Mouse (Mus musculus) midbrain, postnatal 0 days (tissue): ENCODE results near the gene Ezr. TPM values are rescaled to one million over a fixed set of nuclear protein-coding genes. Genes with fewer than 3 reads are reported as not detected.

Experiments
- ATAC-seq: fragments of 200-750 bp; cut with Nextera tagmentation; 2 replicates; pipeline ENCODE4 v1.8.0; 2017; ENCODE audit warnings: moderate number of reproducible peaks, mild to moderate bottlenecking, moderate TSS enrichment, moderate library complexity; ENCODE audit not compliant: low FRiP score
- DNase-seq: peaks from one replicate; pipeline ENCODE4 v3.0.0-alpha.2; 2015; ENCODE audit warnings: low spot score
- H3K27ac ChIP-seq: fragments of 300-500 bp; sonication (generic); 2 replicates; pipeline ENCODE4 v1.5.1; 2014; ENCODE audit warnings: low read depth, mild to moderate bottlenecking, low read length, mixed read lengths
- H3K27me3 ChIP-seq: fragments of 300-500 bp; sonication (generic); 2 replicates; pipeline ENCODE4 v1.6.1; 2014; ENCODE audit warnings: low read length, control low read depth, mixed read lengths; ENCODE audit not compliant: insufficient read depth
- H3K36me3 ChIP-seq: fragments of 300-500 bp; sonication (generic); 2 replicates; pipeline ENCODE4 v1.6.1; 2014; ENCODE audit warnings: low read length, control low read depth, mixed read lengths; ENCODE audit not compliant: insufficient read depth
- H3K4me1 ChIP-seq: fragments of 300-500 bp; sonication (generic); 2 replicates; pipeline ENCODE4 v1.6.1; 2014; ENCODE audit warnings: mild to moderate bottlenecking, control low read depth, antibody characterized with exemption, low read length, mixed read lengths; ENCODE audit not compliant: insufficient read depth
- H3K4me2 ChIP-seq: fragments of 300-500 bp; sonication (generic); 2 replicates; pipeline ENCODE4 v1.6.1; 2014; ENCODE audit warnings: low read depth, mild to moderate bottlenecking, low read length, mixed read lengths; ENCODE audit not compliant: poor library complexity, severe bottlenecking
- H3K4me3 ChIP-seq: fragments of 300-500 bp; sonication (generic); 2 replicates; pipeline ENCODE4 v1.5.1; 2014; ENCODE audit warnings: low read depth, mild to moderate bottlenecking, low read length, moderate library complexity
- H3K9ac ChIP-seq: fragments of 300-500 bp; sonication (generic); replicated peaks from 2 replicates; pipeline ENCODE4 v1.6.1; 2014; ENCODE audit warnings: mild to moderate bottlenecking, low read length, moderate library complexity, mixed read lengths; ENCODE audit not compliant: poor library complexity, severe bottlenecking
- H3K9me3 ChIP-seq: fragments of 300-500 bp; sonication (generic); 2 replicates; pipeline ENCODE4 v1.6.1; 2016; ENCODE audit warnings: low read length, control low read depth
- CTCF ChIP-seq: IDR thresholded peaks from 2 replicates; pipeline ENCODE4 v1.5.1; 2016; ENCODE audit warnings: antibody characterized with exemption, mild to moderate bottlenecking
- WGBS: fragments of 180-500 bp; shearing (Covaris S2); extraction: QIAGEN DNeasy Blood & Tissue Kit; methylation state at CpG from one replicate; pipeline ENCODE4 v1.1.7; 2014; 5-methylcytosine and 5-hydroxymethylcytosine counted together
- polyA plus RNA-seq: library from polyadenylated mRNA; unstranded; fragments of >200 nt; fragmentation: Nextera tagmentation; extraction: Ambion mirVana; gene quantifications from 2 replicates; pipeline ENCODE4 v1.2.1, GENCODE M21; 2015
- total RNA-seq: library from RNA; depleted of rRNA; stranded (reverse); fragments of >200 nt; gene quantifications from 2 replicates; pipeline ENCODE4 v1.2.3, GENCODE M21; 2014; rRNA removed

Ezr gene
- total RNA-seq = 19.5 and 33.8 TPM in 2 replicates
- 27.3 and 28.5 TPM in 2 replicates for polyA plus RNA-seq

GRCm38 (mm10) chr17:6782611-6783005, at the start of gene Ezr:
Gene Ezr (minus strand): TSS chr17:6782784.
- under 1% methylated on average over 49 of the region's 52 CpGs for WGBS

GRCm38 (mm10) chr17:6830004-6830592, 47.5 kb upstream of the Ezr start:
- no peaks in the 10 kb centered on the region for H3K9me3 ChIP-seq
- H3K27me3 ChIP-seq = no peaks in the 10 kb centered on the region
- H3K36me3 ChIP-seq = no peaks in the 10 kb centered on the region
- no peak for ATAC-seq
- H3K4me1 ChIP-seq = peaks cover 8% of the 10 kb centered on the region; the same call in 1 of the 2 replicates
- H3K9ac ChIP-seq = no peak overlapping the region
- H3K4me3 ChIP-seq = no peak overlapping the region
- TF ChIP-seq CTCF = no peak
- H3K27ac ChIP-seq = no peak overlapping the region
- no peak overlapping the region for H3K4me2 ChIP-seq
- no peak for DNase-seq
- WGBS = 75% methylated on average over 1 of the region's 1 CpGs

More at GRCm38 (mm10) chr17:6782611-6783005, at the start of gene Ezr:
- no peak for TF ChIP-seq CTCF
- Histone ChIP-seq H3K27ac (no peak within 1 kb of the TSS), H3K4me3 (peak within 1 kb of the TSS; percentile 61), H3K9ac (peak within 1 kb of the TSS; percentile 42), H3K27me3 (peaks cover 9% of the 10 kb centered on the region; the same call in 1 of the 2 replicates), H3K9me3 (no peaks in the 10 kb centered on the region), H3K4me1 (peaks cover 6% of the 10 kb centered on the region; the same call in 1 of the 2 replicates), H3K4me2 (peak within 1 kb of the TSS; percentile 97), H3K36me3 (no peaks in the 10 kb centered on the region)
- peak; percentile 74 for ATAC-seq
- peak; percentile 82 for DNase-seq

GRCm38 (mm10) chr17:6828531-6829150, 46.1 kb upstream of the Ezr start:
- no peak for TF ChIP-seq CTCF
- peak overlapping the region; percentile 71 for H3K4me2 ChIP-seq
- no peak for DNase-seq
- no peaks in the 10 kb centered on the region for H3K27me3 ChIP-seq
- H3K4me3 ChIP-seq = peak overlapping the region; percentile 50
- 75% methylated on average over 7 of the region's 7 CpGs for WGBS
- no peaks in the 10 kb centered on the region for H3K9me3 ChIP-seq
- peak overlapping the region; percentile 57; the same call in 1 of the 2 replicates for H3K9ac ChIP-seq
- peak overlapping the region; percentile 99 for H3K27ac ChIP-seq
- H3K36me3 ChIP-seq = no peaks in the 10 kb centered on the region
- peaks cover 8% of the 10 kb centered on the region; the same call in 1 of the 2 replicates for H3K4me1 ChIP-seq
- ATAC-seq = no peak

- Histone ChIP-seq H3K4me2 (peak overlapping the region; percentile 71), H3K9me3 (no peaks in the 10 kb centered on the region), H3K27me3 (no peaks in the 10 kb centered on the region), H3K27ac (peak overlapping the region; percentile 99), H3K36me3 (no peaks in the 10 kb centered on the region), H3K4me3 (peak overlapping the region; percentile 50), H3K4me1 (peaks cover 8% of the 10 kb centered on the region; the same call in 1 of the 2 replicates), H3K9ac (peak overlapping the region; percentile 57)
- 1% methylated on average over 64 of the region's 64 CpGs for WGBS
- DNase-seq (peak; percentile 97), ATAC-seq (peak; percentile 99)
- TF ChIP-seq CTCF = no peak
Measured at GRCm38 (mm10) chr17:6827740-6828461, 45.3 kb upstream of the Ezr start.

GRCm38 (mm10) chr17:6827159-6827733, 44.7 kb upstream of the Ezr start:
- no peak for DNase-seq
- 27% methylated on average over 10 of the region's 10 CpGs for WGBS
- Histone ChIP-seq H3K27me3 (no peaks in the 10 kb centered on the region), H3K4me3 (peak overlapping the region; percentile 50), H3K9me3 (no peaks in the 10 kb centered on the region), H3K36me3 (no peaks in the 10 kb centered on the region), H3K4me2 (peak overlapping the region; percentile 71), H3K9ac (peak overlapping the region; percentile 57), H3K4me1 (peaks cover 8% of the 10 kb centered on the region; the same call in 1 of the 2 replicates), H3K27ac (peak overlapping the region; percentile 99)
- ATAC-seq = peak; percentile 38; the same call in 1 of the 2 replicates
- no peak for TF ChIP-seq CTCF
